Mouse (Mus musculus): ENCODE data around the gene Trim59.
"Not testable (repeated sequence)": the region's sequence is repeated elsewhere in the genome, so short reads cannot be mapped to it uniquely, and the experiment has no call there.

Trim59 gene

DNA sequence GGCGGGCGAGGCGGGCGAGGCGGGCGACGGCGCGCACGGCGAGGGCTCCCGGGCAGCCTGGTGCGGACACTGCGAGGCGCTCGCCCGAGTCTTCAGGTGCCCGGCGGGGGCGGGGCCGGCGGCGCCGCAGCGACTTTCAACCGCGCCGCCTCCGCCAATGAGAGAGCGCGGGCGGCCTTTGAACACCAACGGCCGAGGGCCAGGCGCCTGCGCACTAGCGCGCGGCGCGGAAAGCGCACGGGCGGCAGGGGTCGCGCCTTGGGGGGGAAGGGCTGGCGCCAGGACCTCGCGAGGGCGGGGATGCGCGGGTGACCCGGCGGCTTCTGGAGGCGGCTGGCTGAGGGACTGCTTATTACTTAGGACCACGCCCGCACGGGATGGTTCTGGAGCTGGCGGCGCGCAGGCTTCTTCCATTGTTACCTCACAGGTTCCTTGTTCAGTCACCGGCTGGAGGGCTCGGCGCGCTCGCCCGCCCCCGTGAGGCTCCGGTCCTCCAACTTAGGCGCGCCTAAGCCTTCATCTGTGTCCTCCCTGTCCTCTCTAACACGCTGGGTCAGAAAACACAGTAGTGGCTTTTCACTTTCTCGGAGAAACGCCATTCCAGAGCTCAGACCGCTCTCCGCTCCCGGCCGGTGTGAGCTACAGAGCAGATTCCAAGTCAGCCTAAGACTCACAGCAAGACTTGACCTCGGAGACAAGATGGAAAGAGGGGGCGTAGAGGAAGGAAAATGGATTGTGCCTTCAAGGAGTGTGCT lies at the start of gene Trim59:
Trim59 (minus strand) TSS at position 111 of the 755 bp plus-strand sequence.
- peak; percentile 95 for DNase-seq (ENCODE audit: low read depth, low spot score)

DNA sequence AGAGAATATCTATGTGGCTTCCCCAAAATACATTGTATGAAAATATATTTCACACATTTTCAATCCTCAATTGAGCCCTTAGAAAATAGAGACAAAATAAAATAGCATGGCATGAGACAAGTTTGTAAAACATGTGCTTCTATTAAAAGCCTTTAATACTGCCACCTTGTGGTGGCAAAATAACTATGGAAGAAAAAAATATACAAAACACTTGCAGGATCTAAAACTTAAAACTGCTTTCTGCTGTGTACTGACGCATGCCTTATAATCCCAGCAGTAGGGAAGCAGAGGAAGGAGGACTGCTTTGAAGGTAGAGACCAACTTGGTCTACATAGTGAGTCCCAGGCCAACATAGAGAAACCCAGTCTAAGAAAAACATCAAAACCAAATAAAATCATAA lies 19.4 kb upstream of the Trim59 start:
- DNase-seq (ENCODE audit: low read depth, low spot score): peak; percentile 71

DNA sequence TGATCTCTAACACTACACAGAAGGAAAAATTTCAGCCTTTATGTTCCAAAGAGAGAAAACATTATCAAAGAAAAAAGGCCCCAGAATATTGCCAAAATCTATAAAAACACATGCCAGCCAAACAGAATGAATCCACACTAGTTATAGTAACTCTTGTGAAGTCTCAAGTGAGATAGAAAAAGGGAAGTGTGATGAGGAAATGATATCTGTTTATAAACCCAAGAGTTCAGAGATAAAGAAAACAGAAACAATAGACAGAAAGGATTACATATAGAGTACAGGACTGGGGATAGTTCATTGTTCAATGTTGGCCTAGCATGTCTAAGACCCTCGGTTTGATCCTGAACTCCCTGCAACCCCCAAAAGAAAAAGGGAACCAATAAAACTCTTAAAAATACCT lies 18.2 kb upstream of the Trim59 start:
- DNase-seq (ENCODE audit: low read depth, low spot score): peak; percentile 63

DNA sequence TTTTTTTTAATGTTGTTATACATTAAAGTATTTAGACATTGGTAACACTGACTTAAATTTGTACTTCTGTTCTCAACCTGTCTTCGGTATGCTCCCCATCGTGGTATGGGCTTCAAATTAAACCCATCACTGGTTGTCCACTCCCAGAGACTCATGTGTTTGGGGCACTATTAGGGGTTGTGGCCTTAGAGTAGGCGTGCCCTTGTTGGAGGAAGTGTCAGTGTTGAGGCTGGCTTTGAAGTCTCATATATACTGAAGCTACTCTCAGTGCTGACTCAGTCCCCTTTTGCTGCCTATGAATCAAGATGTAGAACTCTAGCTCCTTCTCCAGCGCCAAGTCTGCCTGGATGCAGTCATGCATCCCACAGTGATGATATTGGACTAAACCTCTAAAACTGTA lies 16.1 kb upstream of the Trim59 start:
- DNase-seq (ENCODE audit: low read depth, low spot score): no peak

DNA sequence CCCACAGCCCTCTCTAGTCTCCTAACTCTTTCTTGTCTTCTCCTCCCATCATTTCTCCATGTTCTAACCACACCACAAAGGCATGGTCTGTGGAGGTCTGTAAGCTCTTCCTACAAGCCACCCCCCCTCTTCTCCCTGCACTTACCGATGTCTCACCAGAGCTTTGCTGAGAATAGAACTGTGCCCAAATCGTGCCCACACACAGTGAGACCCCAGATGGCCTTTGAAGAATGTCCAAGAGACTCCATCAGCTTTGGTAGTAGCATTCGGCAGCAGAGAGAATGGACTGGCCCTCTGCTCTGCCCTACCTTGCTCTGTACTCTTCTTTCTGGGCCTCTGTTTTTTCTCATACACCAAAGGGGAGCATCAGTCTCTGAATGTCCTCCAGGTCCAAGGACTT lies 11.3 kb upstream of the Trim59 start:
- DNase-seq (ENCODE audit: low read depth, low spot score): no peak

DNA sequence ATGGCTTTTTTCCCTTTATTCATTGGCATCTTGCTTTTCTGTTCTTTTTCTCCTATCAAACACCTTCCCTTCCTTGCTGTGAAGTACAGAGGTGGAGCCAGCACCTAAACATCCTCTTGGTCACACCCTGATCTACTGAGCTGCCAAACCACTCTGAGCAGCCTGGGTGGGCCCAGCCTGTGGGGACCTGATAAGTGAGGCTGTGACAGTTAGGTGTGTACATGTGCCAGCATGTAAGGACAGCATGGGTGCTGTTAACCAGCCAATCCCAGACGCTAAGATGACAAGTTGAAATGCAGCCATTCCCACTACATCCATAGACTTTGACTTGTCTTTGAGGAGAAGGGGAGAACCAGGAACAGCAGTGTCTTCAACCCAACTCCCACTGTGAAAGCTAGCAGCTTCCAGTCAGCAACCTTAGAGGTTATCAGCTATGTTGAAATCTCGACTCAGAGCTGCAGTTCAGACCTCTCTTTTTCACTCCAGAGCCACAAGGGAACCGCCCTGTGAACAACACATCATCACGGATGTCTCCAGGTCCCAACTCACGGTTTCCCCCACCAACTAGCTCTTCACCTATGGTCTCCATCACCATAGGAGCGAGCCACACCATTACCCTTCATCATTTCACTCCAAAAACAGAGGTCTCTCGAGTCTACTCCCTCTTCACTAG lies 10.3 kb upstream of the Trim59 start:
- no peak for DNase-seq (ENCODE audit: low read depth, low spot score)

DNA sequence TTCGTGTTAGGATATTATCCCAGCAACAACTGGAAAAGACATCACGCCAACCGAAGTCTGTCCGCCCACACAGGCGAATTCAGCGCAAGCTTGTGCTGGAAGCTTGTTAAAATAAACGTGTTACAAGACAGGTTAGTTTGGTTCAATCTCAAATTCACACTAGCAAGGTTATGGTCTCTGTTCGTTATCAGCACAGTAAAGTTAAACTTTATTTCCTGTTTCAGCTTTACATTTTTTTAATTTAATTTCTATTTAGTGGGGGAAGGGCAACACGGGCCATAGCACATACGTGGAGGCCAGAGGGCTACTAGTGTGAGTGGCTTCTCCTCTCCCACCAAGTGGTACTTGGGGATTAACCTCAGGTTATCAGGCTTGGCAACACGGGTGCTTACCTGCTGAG lies 7.3 kb upstream of the Trim59 start:
- no peak for DNase-seq (ENCODE audit: low read depth, low spot score)

DNA sequence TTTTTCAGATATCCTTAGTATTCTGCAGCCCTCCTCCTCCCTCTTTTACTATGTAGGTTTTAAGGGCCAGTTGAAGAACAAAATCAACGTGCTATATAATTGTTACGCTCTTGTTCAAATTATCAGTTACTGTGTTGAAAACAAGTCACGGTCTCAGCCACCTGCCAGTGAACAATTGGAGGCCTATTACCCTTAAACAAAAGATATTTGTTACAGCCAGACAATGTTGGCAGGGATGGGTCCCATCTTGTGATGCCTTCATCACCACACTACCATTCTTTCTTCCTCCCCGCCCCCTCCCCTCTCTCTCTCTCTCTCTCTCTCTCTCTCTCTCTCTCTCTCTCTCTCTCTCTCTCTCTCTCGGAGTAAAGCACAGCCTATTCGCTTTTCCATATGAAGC lies 4.5 kb upstream of the Trim59 start:
- no peak for DNase-seq (ENCODE audit: low read depth, low spot score)

DNA sequence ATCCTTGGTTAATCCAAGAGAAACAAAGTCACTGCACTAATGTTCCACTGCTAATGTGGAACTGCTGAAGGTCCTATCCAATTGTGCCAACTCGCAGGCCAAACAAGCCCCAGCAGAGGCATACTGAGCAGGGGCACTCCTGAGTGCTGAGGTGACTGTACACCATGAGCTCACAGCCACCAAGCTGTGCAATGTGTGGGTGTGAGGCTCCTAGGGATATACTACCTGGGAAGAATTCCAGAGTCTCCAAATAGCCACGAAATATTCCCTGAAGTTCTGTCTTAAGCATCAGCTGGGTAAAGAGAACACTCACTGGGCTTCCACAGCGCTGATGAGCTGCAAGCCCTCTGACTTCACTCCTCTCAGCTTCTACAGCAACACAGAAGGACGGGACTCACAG lies 3.1 kb upstream of the Trim59 start:
- no peak for DNase-seq (ENCODE audit: low read depth, low spot score)

DNA sequence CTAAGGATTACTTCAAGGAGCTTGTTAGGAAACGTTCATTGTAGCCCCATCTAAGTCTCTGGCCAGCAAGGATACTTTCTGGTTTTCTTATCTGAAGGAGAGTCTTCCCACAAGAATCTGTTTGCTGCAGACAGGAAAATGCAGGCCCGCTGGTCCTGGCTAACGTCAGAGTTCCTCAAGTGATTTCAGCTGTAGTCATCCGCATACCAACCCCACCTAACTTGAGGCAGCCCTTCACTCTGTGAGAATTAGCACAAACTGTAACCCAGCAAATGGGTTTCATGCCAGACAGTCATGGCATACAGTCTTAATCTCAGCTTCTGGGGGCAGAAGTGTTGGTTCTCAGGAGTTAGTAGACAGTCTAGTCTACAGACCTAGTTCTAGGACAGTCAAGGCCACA lies 2.0 kb upstream of the Trim59 start:
- no peak for DNase-seq (ENCODE audit: low read depth, low spot score)

DNA sequence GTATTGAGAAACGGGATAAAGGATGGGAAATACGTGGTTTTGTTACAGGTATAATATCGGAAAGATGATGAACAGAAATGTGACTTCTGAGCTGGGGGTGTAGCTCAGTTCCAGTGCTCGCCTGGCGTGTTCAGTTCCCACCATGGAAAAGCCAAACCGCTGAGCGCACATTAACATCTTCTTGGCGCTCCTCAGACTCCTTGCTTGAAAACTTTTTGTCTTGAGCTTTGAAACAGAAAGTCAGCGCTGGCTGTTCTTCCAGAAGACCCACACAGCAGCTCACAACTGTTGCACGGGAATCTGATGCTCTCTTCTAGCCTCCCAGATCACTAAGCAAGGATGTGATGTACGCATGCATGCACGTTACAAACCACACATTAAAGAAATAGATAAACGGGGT lies 1.2 kb upstream of the Trim59 start:
- no peak for DNase-seq (ENCODE audit: low read depth, low spot score)

DNA sequence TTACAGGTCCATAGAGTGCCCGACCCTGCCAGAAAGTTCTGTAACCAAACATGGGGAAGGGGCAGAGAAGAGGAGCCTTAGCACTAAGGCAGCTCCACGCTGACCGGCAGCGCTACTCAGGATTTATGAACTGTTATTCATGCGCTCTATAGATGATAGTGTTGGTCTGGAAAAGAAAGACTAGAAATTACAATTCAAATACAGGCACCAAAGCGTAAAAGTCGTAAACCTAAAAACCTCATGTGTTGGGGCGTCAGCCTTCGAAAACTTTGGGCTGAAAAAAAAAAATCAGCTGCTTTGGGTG lies 797 bp upstream of the Trim59 start:
- DNase-seq (ENCODE audit: low read depth, low spot score): no peak

DNA sequence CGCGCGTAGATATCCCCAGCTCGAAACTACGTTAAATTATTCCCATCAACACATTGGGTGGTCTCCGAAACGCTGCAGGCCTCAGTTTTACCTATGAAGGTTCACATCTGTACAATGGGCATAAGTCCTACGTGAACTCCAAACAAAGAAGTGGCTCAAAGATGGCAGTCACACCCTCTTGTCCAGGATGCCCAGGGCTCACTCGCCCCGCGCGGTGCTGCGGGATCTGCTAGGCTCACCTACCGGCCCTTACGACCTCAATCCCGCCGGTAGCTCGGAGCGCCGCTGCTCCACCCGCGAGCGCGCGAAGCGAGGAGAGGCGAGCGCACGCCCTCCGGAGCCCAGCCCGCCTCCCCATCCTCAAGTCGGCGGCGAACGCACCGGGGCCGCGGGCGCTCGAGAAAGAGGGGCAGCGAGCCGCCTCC lies 376 bp downstream of the Trim59 start:
- DNase-seq (ENCODE audit: low read depth, low spot score): peak; percentile 81

DNA sequence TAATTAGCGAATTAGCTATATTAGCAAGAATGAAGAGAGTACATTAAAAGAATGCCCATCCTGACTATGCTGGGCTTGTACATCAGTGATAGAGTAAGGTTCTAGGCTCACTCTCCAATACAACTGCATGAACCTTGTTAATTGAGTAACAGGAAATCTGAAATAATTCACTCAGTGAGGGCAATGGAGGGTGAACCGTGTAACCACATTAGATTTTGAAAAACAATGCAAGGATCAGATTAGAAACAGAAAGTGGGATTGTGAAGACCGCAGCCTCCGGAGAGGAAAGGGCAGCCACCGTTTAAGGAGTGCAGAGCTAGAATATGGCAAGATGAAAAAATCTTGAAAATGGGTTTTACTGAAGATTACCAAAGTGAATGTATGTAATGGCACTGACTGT lies 3.3 kb downstream of the Trim59 start:
- DNase-seq (ENCODE audit: low read depth, low spot score): peak; percentile 68

DNA sequence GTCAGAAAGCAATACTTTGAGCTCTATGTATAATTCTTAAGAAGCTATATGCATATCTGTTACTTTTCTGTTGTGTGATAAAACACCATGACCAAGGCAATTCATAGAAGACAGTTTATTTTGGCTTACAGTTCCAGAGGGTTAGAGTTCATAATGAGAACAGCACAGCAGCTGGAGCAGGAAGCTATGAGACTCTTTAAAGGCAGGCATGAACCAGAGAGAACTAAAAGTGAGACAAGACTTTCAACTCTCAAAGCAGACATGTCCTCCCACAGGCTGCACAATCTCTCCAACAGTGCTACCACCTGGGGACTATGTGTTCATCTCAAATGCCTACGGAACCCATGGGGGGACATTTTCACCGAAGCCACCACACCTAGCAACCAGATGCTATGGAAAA lies 4.5 kb downstream of the Trim59 start:
- DNase-seq (ENCODE audit: low read depth, low spot score): peak; percentile 56

DNA sequence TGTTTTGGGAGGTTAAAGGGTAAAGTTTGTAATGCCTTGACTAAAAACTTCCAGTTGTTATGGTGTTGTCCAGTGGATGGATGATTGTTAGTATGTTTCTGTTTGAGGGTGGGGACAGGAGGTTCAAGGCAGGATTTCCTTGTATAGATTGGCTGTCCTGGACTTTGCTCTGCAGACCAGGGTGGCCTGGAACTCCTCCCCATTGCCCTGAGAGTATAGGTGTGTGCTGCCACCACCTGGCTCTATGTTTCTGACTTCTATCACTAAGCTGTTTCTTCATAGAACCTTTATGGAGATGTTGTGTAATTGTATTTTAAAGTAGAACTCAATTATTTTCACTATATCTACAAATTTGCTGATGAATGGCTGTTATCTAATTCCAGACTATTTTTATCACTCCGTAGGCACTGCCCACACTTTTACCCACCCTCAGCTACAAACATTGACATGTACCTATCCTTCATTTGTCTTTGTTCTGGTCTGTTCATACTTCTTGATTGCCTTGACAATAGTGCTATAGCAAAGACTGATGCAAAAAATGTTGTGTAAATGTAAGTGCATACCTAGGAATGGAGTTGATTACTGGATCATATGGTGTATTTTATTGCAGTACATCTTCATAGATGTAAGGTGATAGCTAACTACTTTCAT lies 18.3 kb downstream of the Trim59 start:
- DNase-seq (ENCODE audit: low read depth, low spot score): no peak

DNA sequence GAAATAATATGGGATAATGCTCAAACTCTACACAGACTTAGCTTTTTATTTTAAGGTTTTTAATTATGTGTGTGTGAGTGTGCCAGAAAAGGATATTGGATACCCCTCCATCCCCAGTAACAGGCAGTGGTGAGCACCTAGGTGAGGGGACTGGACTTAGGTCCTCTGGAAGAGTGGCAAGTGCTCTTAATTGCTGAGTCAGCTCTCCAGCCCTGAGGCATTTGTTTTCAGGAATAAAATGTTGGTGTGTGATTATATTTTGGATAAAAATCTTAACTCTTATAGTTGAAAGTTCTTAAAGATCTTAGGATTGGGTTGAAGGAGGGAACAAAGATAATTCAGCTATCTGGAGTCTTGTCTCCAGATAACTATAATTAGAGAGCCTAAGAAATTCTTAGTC lies 23.8 kb downstream of the Trim59 start:
- DNase-seq (ENCODE audit: low read depth, low spot score): no peak

DNA sequence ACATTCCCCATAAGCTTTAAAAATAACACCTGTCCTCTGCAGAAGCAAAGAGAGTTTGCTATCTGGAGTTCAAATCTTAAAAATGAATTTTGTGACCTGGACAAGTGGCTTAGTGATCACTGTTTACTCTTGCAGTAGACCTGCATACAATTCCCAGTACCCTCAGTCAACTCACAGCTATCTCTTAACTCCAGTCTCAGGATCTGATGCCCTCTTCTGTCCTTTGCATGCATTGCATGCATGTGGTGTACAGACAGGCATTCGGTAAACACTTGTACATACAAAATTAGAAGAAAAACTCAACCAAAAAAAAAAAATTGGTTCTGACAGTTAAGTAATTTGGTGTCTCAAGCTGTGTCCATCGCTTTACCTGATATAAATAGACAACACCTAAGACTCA lies 24.3 kb downstream of the Trim59 start:
- peak; percentile 61 for DNase-seq (ENCODE audit: low read depth, low spot score)

DNA sequence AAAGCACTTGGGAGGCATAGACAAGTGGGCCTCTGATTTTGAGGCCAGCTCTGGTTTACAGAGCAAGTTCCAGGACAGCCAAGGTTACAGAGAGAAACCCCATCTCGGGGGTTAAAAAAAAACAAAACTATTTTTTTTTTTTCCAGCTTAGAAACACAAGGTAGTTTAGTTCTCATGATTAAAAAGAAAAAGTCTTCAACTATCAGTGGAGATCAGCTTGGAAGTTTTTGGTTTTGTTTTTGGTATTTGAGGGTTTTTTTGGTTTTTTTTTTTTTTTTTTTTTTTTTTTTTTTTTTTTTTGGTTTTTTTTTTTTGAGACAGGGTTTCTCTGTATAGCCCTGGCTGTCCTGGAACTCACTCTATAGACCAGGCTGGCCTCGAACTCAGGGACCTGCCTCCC lies 25.9 kb downstream of the Trim59 start:
- not testable (repeated sequence) for DNase-seq (ENCODE audit: low read depth, low spot score)

DNA sequence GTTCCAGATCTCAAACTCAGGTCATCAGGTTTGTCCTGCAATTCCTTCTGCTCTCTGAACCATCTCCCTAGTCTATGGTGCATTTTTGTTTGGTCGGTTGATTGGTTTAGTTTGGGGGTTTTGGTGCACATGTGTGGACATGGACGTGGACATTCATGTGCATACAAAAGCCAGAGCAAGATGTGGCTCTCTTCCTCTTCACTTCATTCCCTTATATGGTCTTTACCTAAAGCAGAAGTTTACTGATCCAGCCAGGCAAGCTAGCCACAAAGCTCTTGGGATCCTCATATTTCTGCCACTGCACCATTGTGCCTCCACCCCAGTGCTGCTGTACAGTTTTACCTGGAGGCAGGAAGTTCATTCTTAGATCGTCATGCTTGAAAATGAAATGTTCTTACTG lies 27.4 kb downstream of the Trim59 start:
- DNase-seq (ENCODE audit: low read depth, low spot score): no peak

DNA sequence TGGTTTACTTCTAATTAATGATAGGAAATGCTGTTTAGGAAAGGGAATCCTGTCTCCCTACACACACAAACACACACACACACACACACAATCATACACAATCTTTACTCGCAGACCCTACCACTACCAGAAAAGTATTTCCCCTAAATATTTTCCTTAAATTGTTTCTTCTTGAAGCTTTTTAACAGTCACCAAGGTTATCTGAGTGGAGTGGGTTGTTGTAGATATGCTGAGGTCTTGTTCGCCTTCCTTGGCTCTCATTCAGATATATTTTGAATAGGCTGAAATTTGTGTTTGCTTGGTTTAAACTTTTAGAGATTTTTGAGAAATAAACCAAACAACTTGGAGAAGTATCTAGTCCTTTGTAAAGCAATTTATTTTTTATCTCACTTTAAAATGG lies 35.7 kb downstream of the Trim59 start:
- no peak for DNase-seq (ENCODE audit: low read depth, low spot score)

DNA sequence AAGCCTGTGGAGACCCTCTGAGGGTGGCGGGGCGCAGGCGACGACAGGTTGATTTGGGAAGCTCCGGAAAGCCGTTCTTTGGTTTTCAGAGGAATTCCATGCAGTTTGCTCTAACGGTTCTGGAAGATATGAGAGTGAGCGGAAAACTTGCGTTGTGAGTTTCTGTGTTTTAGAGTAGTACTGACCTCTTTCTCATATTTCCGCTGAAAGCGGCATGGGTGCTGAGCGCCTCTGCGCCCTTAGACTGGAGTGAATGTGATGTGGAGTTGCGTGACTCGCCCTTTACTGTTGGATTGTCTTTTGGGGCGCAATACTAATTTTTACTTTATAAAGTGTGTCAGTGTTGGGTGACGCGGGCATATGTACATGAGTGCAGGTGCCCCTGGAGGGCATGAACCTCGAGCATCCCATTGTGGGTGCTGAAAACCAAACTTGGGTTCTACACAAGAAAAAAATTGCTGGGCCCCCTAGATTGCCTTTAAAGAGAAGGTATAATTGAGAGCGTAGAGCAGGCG lies 38.3 kb downstream of the Trim59 start:
- DNase-seq (ENCODE audit: low read depth, low spot score): peak; percentile 55
